Mouse (Mus musculus) bone marrow, adult 2 months (tissue): ENCODE results near the gene Izumo1.
A peak's percentile ranks its signal among the peaks of the same experiment; 100 is the strongest.

Source experiments
- CTCF ChIP-seq: fragments of 200-500 bp; IDR thresholded peaks from 2 replicates; pipeline ENCODE4 v1.5.1; 2011; ENCODE audit warnings: low read length, control low read depth; ENCODE audit not compliant: control insufficient read depth, insufficient read depth
- POLR2A ChIP-seq: fragments of 200-500 bp; IDR thresholded peaks from 2 replicates; pipeline ENCODE4 v1.6.1; 2011; ENCODE audit warnings: low read depth, mild to moderate bottlenecking, control low read depth, low read length, borderline replicate concordance; ENCODE audit not compliant: control insufficient read depth

- TF ChIP-seq CTCF = peak; percentile 40
- TF ChIP-seq POLR2A = no peak
Measured at GRCm38 (mm10) chr7:45668921-45669320, 47.3 kb downstream of the Izumo1 start.
